Comparison of ENCODE assay signal across 12 mouse cellular contexts in the genomic region with DNA sequence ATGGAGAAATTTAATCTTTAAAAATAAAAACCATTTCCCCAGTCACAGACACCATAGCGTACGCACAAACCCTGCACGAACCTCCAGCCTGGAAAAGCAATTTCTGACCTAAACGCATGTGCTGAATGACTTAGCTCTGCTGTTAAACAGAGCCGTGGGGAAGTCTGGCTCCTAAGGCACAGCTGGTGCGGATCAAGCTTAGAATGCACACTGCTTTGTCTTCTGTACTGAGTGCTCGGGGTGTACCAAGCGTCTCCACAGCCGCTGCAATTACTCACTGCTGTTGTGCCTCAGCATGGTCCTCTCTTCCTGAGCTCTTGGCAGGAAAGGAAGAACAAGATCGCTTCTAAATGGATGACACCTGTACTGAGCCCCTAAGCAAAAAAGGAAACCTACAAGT. TPM values are rescaled to one million over a fixed set of nuclear protein-coding genes. Genes with fewer than 3 reads are reported as not detected.
DNase-seq lines count a peak whose midpoint lies in the region; ATAC-seq lines count a peak whose summit lies in the region.
"Had no signal": no experiment of that assay in that cellular context is flagged by ENCODE, and none has a peak within 500 bp of the region (broad histone marks: within the 10 kb centered on the region; RNA-seq: fewer than 3 reads in every experiment).

No protein-coding gene starts in this region.

- peaks cover 3% of the 10 kb centered on the region; the same call in 1 of the 2 replicates for H3K4me1 ChIP-seq in forebrain, embryonic 14.5 days (ENCODE audit: control insufficient read depth, insufficient read depth, low read length)
- peaks cover 6% of the 10 kb centered on the region for H3K4me1 ChIP-seq in forebrain, embryonic 15.5 days
- H3K4me1 ChIP-seq in lung, embryonic 15.5 days, result peaks cover 29% of the 10 kb centered on the region; the same call in 1 of the 2 replicates
- H3K4me1 ChIP-seq in embryonic facial prominence, embryonic 15.5 days, result peaks cover 12% of the 10 kb centered on the region
- H3K4me1 ChIP-seq in limb, embryonic 15.5 days, result peaks cover 22% of the 10 kb centered on the region; the same call in 1 of the 2 replicates
- H3K4me1 ChIP-seq in forebrain, embryonic 12.5 days, result no peaks in the 10 kb centered on the region
- H3K4me1 ChIP-seq: liver, embryonic 15.5 days had no signal

- H3K27ac ChIP-seq in forebrain, embryonic 14.5 days (ENCODE audit: low read depth, low read length), result no peak overlapping the region
- H3K27ac ChIP-seq in forebrain, embryonic 15.5 days (replicated peaks), result no peak overlapping the region
- peak overlapping the region; percentile 52; the same call in 1 of the 2 replicates for H3K27ac ChIP-seq in lung, embryonic 15.5 days
- peak overlapping the region; percentile 69 for H3K27ac ChIP-seq in embryonic facial prominence, embryonic 15.5 days (replicated peaks)
- H3K27ac ChIP-seq in limb, embryonic 15.5 days, result peak overlapping the region; percentile 76
- no peak overlapping the region for H3K27ac ChIP-seq in forebrain, embryonic 12.5 days
- H3K27ac ChIP-seq: liver, embryonic 15.5 days had no signal

- H3K9me3 ChIP-seq in forebrain, embryonic 14.5 days (replicated peaks; ENCODE audit: control insufficient read depth, low read length), result no peaks in the 10 kb centered on the region
- no peaks in the 10 kb centered on the region for H3K9me3 ChIP-seq in forebrain, embryonic 15.5 days
- no peaks in the 10 kb centered on the region for H3K9me3 ChIP-seq in lung, embryonic 15.5 days
- no peaks in the 10 kb centered on the region for H3K9me3 ChIP-seq in embryonic facial prominence, embryonic 15.5 days (replicated peaks)
- H3K9me3 ChIP-seq in limb, embryonic 15.5 days, result no peaks in the 10 kb centered on the region
- no peaks in the 10 kb centered on the region for H3K9me3 ChIP-seq in forebrain, embryonic 12.5 days
- H3K9me3 ChIP-seq: liver, embryonic 15.5 days had no signal

- ATAC-seq in forebrain, embryonic 14.5 days, result no peak
- ATAC-seq in forebrain, embryonic 15.5 days (replicated peaks), result no peak
- peak; percentile 85 for ATAC-seq in lung, embryonic 15.5 days (ENCODE audit: borderline replicate concordance, extremely low read depth, low FRiP score, low TSS enrichment)
- peak; percentile 85; the same call in 1 of the 2 replicates for ATAC-seq in embryonic facial prominence, embryonic 15.5 days (ENCODE audit: insufficient number of reproducible peaks, low FRiP score, low TSS enrichment, low read depth)
- peak; percentile 67; the same call in 1 of the 2 replicates for ATAC-seq in limb, embryonic 15.5 days (ENCODE audit: insufficient number of reproducible peaks, low FRiP score, low TSS enrichment, low read depth)
- no peak for ATAC-seq in CD4-positive, CD25-positive, alpha-beta regulatory T cell, adult 4 months
- ATAC-seq in forebrain, embryonic 12.5 days (ENCODE audit: low FRiP score), result no peak
- ATAC-seq: Patski had no signal

- peak; percentile 33 for DNase-seq in forebrain, embryonic 14.5 days (ENCODE audit: low spot score)
- DNase-seq in lung, adult 18-20 months, result no peak
- DNase-seq: heart, adult 18-20 months had no signal

- H3K27me3 ChIP-seq in forebrain, embryonic 14.5 days (replicated peaks; ENCODE audit: control insufficient read depth, insufficient read depth, low read length), result no peaks in the 10 kb centered on the region
- no peaks in the 10 kb centered on the region for H3K27me3 ChIP-seq in forebrain, embryonic 15.5 days
- no peaks in the 10 kb centered on the region for H3K27me3 ChIP-seq in lung, embryonic 15.5 days
- no peaks in the 10 kb centered on the region for H3K27me3 ChIP-seq in embryonic facial prominence, embryonic 15.5 days
- H3K27me3 ChIP-seq in limb, embryonic 15.5 days, result no peaks in the 10 kb centered on the region
- H3K27me3 ChIP-seq in forebrain, embryonic 12.5 days, result no peaks in the 10 kb centered on the region
- H3K27me3 ChIP-seq: liver, embryonic 15.5 days; Patski had no signal

- no peaks in the 10 kb centered on the region for H3K36me3 ChIP-seq in forebrain, embryonic 14.5 days (ENCODE audit: control insufficient read depth, insufficient read depth, low read length)
- no peaks in the 10 kb centered on the region for H3K36me3 ChIP-seq in forebrain, embryonic 15.5 days
- no peaks in the 10 kb centered on the region for H3K36me3 ChIP-seq in lung, embryonic 15.5 days
- H3K36me3 ChIP-seq in embryonic facial prominence, embryonic 15.5 days, result no peaks in the 10 kb centered on the region
- 0 out of 2 replicates have a peak, but pooled peaks cover 4% of the 10 kb centered on the region for H3K36me3 ChIP-seq in limb, embryonic 15.5 days
- H3K36me3 ChIP-seq in forebrain, embryonic 12.5 days (replicated peaks), result 0 out of 2 replicates have a peak, but pooled peaks cover 4% of the 10 kb centered on the region
- H3K36me3 ChIP-seq: liver, embryonic 15.5 days had no signal

- H3K4me2 ChIP-seq in forebrain, embryonic 14.5 days (ENCODE audit: low read length), result no peak overlapping the region
- no peak overlapping the region for H3K4me2 ChIP-seq in forebrain, embryonic 15.5 days (replicated peaks)
- H3K4me2 ChIP-seq in lung, embryonic 15.5 days, result no peak overlapping the region
- H3K4me2 ChIP-seq in embryonic facial prominence, embryonic 15.5 days (replicated peaks), result no peak overlapping the region
- no peak overlapping the region for H3K4me2 ChIP-seq in limb, embryonic 15.5 days
- H3K4me2 ChIP-seq in forebrain, embryonic 12.5 days, result no peak overlapping the region
- H3K4me2 ChIP-seq: liver, embryonic 15.5 days had no signal

- H3K4me3 ChIP-seq in forebrain, embryonic 14.5 days (ENCODE audit: low read depth, low read length), result no peak overlapping the region
- no peak overlapping the region for H3K4me3 ChIP-seq in forebrain, embryonic 15.5 days
- no peak overlapping the region for H3K4me3 ChIP-seq in lung, embryonic 15.5 days
- no peak overlapping the region for H3K4me3 ChIP-seq in embryonic facial prominence, embryonic 15.5 days (replicated peaks)
- no peak overlapping the region for H3K4me3 ChIP-seq in limb, embryonic 15.5 days
- H3K4me3 ChIP-seq in forebrain, embryonic 12.5 days (replicated peaks), result no peak overlapping the region
- H3K4me3 ChIP-seq: erythroblast, embryonic 14.5 days; liver, embryonic 15.5 days had no signal

- 62% methylated on average over 10 of the region's 10 CpGs for WGBS in forebrain, embryonic 14.5 days
- WGBS in forebrain, embryonic 15.5 days, result 55% methylated on average over 10 of the region's 10 CpGs
- WGBS in lung, embryonic 15.5 days, result 44% methylated on average over 10 of the region's 10 CpGs
- 20% methylated on average over 10 of the region's 10 CpGs for WGBS in embryonic facial prominence, embryonic 15.5 days
- 25% methylated on average over 10 of the region's 10 CpGs for WGBS in limb, embryonic 15.5 days
- WGBS in forebrain, embryonic 12.5 days, result 59% methylated on average over 10 of the region's 10 CpGs

- H3K9ac ChIP-seq in forebrain, embryonic 14.5 days (ENCODE audit: low read length), result no peak overlapping the region
- no peak overlapping the region for H3K9ac ChIP-seq in forebrain, embryonic 15.5 days (replicated peaks)
- H3K9ac ChIP-seq in lung, embryonic 15.5 days, result no peak overlapping the region
- H3K9ac ChIP-seq in embryonic facial prominence, embryonic 15.5 days, result no peak overlapping the region
- no peak overlapping the region for H3K9ac ChIP-seq in limb, embryonic 15.5 days
- no peak overlapping the region for H3K9ac ChIP-seq in forebrain, embryonic 12.5 days
- H3K9ac ChIP-seq: liver, embryonic 15.5 days had no signal

RNA-seq across cellular contexts. Expression of a gene that starts 7.9 kb away (rescaled TPM):
- 9.0 and 11.1 TPM in 2 replicates for polyA plus RNA-seq in forebrain, embryonic 14.5 days (2014; fragmentation: Nextera tagmentation; extraction: Ambion mirVana)
- polyA plus RNA-seq in forebrain, embryonic 15.5 days (2015; fragmentation: Nextera tagmentation; extraction: Ambion mirVana), result 10.3 and 10.7 TPM in 2 replicates
- 8.1 and 9.3 TPM in 2 replicates for polyA plus RNA-seq in lung, embryonic 15.5 days (2015; fragmentation: Nextera tagmentation; extraction: Ambion mirVana)
- 7.5 and 8.4 TPM in 2 replicates for polyA plus RNA-seq in embryonic facial prominence, embryonic 15.5 days (2015; fragmentation: Nextera tagmentation; extraction: Ambion mirVana)
- 8.1 and 9.4 TPM in 2 replicates for polyA plus RNA-seq in limb, embryonic 15.5 days (2015; fragmentation: Nextera tagmentation; extraction: Ambion mirVana)
- 10 to 100 TPM; 11.9 to 17.2 TPM for polyA plus RNA-seq in CD4-positive, CD25-positive, alpha-beta regulatory T cell, adult 4 months (2017; shearing (Covaris generic))
- 11.0 and 11.2 TPM in 2 replicates for polyA plus RNA-seq in forebrain, embryonic 12.5 days (2016; fragmentation: Nextera tagmentation; extraction: Ambion mirVana)

RNA-seq across cellular contexts. Expression of a gene that starts 25.7 kb away (rescaled TPM):
- 60.3 and 65.9 TPM in 2 replicates for polyA plus RNA-seq in forebrain, embryonic 14.5 days (2014; fragmentation: Nextera tagmentation; extraction: Ambion mirVana)
- polyA plus RNA-seq in forebrain, embryonic 15.5 days (2015; fragmentation: Nextera tagmentation; extraction: Ambion mirVana), result 56.4 TPM in 2 replicates
- 53.8 and 55.5 TPM in 2 replicates for polyA plus RNA-seq in lung, embryonic 15.5 days (2015; fragmentation: Nextera tagmentation; extraction: Ambion mirVana)
- 50.8 and 60.2 TPM in 2 replicates for polyA plus RNA-seq in embryonic facial prominence, embryonic 15.5 days (2015; fragmentation: Nextera tagmentation; extraction: Ambion mirVana)
- polyA plus RNA-seq in limb, embryonic 15.5 days (2015; fragmentation: Nextera tagmentation; extraction: Ambion mirVana), result 41.8 and 42.0 TPM in 2 replicates
- 10 to 100 TPM; 55.7 to 59.0 TPM for polyA plus RNA-seq in CD4-positive, CD25-positive, alpha-beta regulatory T cell, adult 4 months (2017; shearing (Covaris generic))
- 62.1 and 62.2 TPM in 2 replicates for polyA plus RNA-seq in forebrain, embryonic 12.5 days (2016; fragmentation: Nextera tagmentation; extraction: Ambion mirVana)

RNA-seq across cellular contexts. Expression of a gene that starts 25.9 kb away (rescaled TPM):
- polyA plus RNA-seq in forebrain, embryonic 14.5 days (2014; fragmentation: Nextera tagmentation; extraction: Ambion mirVana), result 0.95 and 1.4 TPM in 2 replicates
- polyA plus RNA-seq in forebrain, embryonic 15.5 days (2015; fragmentation: Nextera tagmentation; extraction: Ambion mirVana), result 1.1 TPM in 2 replicates
- polyA plus RNA-seq in lung, embryonic 15.5 days (2015; fragmentation: Nextera tagmentation; extraction: Ambion mirVana), result 1.7 TPM in 2 replicates
- 1.7 and 2.4 TPM in 2 replicates for polyA plus RNA-seq in embryonic facial prominence, embryonic 15.5 days (2015; fragmentation: Nextera tagmentation; extraction: Ambion mirVana)
- 1.9 and 2.2 TPM in 2 replicates for polyA plus RNA-seq in limb, embryonic 15.5 days (2015; fragmentation: Nextera tagmentation; extraction: Ambion mirVana)
- polyA plus RNA-seq in CD4-positive, CD25-positive, alpha-beta regulatory T cell, adult 4 months (2017; shearing (Covaris generic)), result under 1 TPM; 0.39 to 0.65 TPM
- 1.1 and 1.6 TPM in 2 replicates for polyA plus RNA-seq in forebrain, embryonic 12.5 days (2016; fragmentation: Nextera tagmentation; extraction: Ambion mirVana)

RNA-seq across cellular contexts. Expression of a gene that starts 43.2 kb away (rescaled TPM):
- polyA plus RNA-seq in forebrain, embryonic 14.5 days (2014; fragmentation: Nextera tagmentation; extraction: Ambion mirVana), result 95.5 and 102 TPM in 2 replicates
- polyA plus RNA-seq in forebrain, embryonic 15.5 days (2015; fragmentation: Nextera tagmentation; extraction: Ambion mirVana), result 81.9 and 84.3 TPM in 2 replicates
- polyA plus RNA-seq in lung, embryonic 15.5 days (2015; fragmentation: Nextera tagmentation; extraction: Ambion mirVana), result 88.2 and 94.9 TPM in 2 replicates
- polyA plus RNA-seq in embryonic facial prominence, embryonic 15.5 days (2015; fragmentation: Nextera tagmentation; extraction: Ambion mirVana), result 91.1 and 94.6 TPM in 2 replicates
- 79.4 and 83.8 TPM in 2 replicates for polyA plus RNA-seq in limb, embryonic 15.5 days (2015; fragmentation: Nextera tagmentation; extraction: Ambion mirVana)
- 10 to 100 TPM; 67.3 to 94.7 TPM for polyA plus RNA-seq in CD4-positive, CD25-positive, alpha-beta regulatory T cell, adult 4 months (2017; shearing (Covaris generic))
- polyA plus RNA-seq in forebrain, embryonic 12.5 days (2016; fragmentation: Nextera tagmentation; extraction: Ambion mirVana), result 94.6 and 98.3 TPM in 2 replicates

Comparison
In these comparisons a context has a peak if more than half of its experiments do, and no peak if none do; other contexts are left out.
1. ATAC-seq: peak in lung, embryonic 15.5 days (single experiment), embryonic facial prominence, embryonic 15.5 days (single experiment) and limb, embryonic 15.5 days (single experiment); none in forebrain, embryonic 14.5 days (single experiment), forebrain, embryonic 15.5 days (single experiment), CD4-positive, CD25-positive, alpha-beta regulatory T cell, adult 4 months (single experiment) and forebrain, embryonic 12.5 days (single experiment).
2. H3K27ac ChIP-seq: peak in lung, embryonic 15.5 days (single experiment), embryonic facial prominence, embryonic 15.5 days (single experiment) and limb, embryonic 15.5 days (single experiment); none in forebrain, embryonic 14.5 days (single experiment), forebrain, embryonic 15.5 days (single experiment) and forebrain, embryonic 12.5 days (single experiment).